Mouse (Mus musculus): Measurements from ENCODE around the gene Tmem267. TPM values are rescaled to one million over a fixed set of nuclear protein-coding genes. Genes with fewer than 3 reads are reported as not detected.
"Not testable (repeated sequence)": the region's sequence is repeated elsewhere in the genome, so short reads cannot be mapped to it uniquely, and the experiment has no call there.

Gene Tmem267
- polyA plus RNA-seq, 2 experiments: 0.37 to 0.84 TPM

DNA sequence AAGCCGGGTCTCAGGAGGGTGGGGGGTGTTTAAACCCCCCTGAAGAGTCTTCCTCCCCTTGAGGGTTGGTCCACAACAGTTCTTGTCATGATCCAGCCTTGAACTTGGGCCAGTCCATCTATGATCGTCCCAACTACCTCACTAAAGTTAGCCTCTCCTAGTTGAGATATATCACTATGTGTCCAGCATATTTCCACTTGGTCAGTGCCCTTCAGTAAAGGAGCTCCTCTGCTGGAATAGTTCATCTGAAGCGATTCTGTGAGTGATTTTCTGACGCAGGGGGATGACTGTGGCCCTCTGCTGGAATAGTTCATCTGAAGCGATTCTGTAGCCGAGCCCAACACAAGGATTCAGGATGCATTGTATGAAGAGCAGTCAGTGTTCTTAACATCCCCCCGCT, 485 bp upstream of the Tmem267 start:
- Histone ChIP-seq H3K27ac (no peak overlapping the region), H3K4me3 (ENCODE audit: insufficient read depth in 1 of 2, low read depth in 2 of 2, low read length in 2 of 2) (no peak overlapping the region), H3K9ac (replicated peaks) (no peak overlapping the region), H3K4me1 (replicated peaks; ENCODE audit: control insufficient read depth in 2 of 2, insufficient read depth in 2 of 2, low read length in 1 of 2) (no peaks in the 10 kb centered on the region), H3K27me3 (ENCODE audit: control insufficient read depth, insufficient read depth, low read length) (no peaks in the 10 kb centered on the region), H3K36me3 (replicated peaks; ENCODE audit: control insufficient read depth, insufficient read depth, low read depth) (peaks cover 3% of the 10 kb centered on the region), H3K4me2 (ENCODE audit: low read depth) (no peak overlapping the region), H3K9me3 (ENCODE audit: control insufficient read depth, low read length) (no peaks in the 10 kb centered on the region)
- no peak for TF ChIP-seq EP300 (IDR thresholded peaks at IDR 0.05; ENCODE audit: low read depth)
- no peak for TF ChIP-seq CTCF (IDR thresholded peaks at IDR 0.05; ENCODE audit: low read depth)
- WGBS (ENCODE audit: insufficient replicate concordance): 54% methylated on average over 7 of the region's 7 CpGs
- no peak for DNase-seq (ENCODE audit: low read depth in 3 of 3, low spot score in 3 of 3)
- no peak for ATAC-seq (ENCODE audit: insufficient read depth)

DNA sequence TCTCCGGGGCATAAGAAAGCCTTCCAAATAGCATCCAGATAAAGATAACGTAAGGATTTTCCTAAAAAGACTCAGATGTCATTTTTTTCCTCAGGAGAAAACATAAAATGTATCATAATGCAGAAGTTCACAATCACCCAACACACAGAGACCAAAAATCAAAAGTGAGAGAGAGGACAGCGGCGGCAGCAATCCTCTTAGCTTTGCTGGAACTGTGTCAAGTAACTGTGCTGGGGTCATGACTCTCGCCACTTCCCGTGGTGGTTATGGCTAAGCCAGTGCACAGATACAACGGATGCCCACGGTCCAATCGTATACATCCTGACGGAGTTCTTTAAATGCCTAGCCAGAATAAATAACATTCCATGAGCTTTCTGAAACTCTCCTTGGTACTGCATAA, 4.2 kb downstream of the Tmem267 start:
- not testable (repeated sequence) for ATAC-seq (ENCODE audit: insufficient read depth); H3K36me3 ChIP-seq (replicated peaks; ENCODE audit: control insufficient read depth, insufficient read depth, low read depth); DNase-seq (ENCODE audit: low read depth in 3 of 3, low spot score in 3 of 3); H3K9ac ChIP-seq (replicated peaks); H3K27me3 ChIP-seq (ENCODE audit: control insufficient read depth, insufficient read depth, low read length); H3K9me3 ChIP-seq (ENCODE audit: control insufficient read depth, low read length); H3K27ac ChIP-seq; H3K4me1 ChIP-seq (replicated peaks; ENCODE audit: control insufficient read depth in 2 of 2, insufficient read depth in 2 of 2, low read length in 1 of 2); H3K4me2 ChIP-seq (ENCODE audit: low read depth); H3K4me3 ChIP-seq (ENCODE audit: insufficient read depth in 1 of 2, low read depth in 2 of 2, low read length in 2 of 2)
- WGBS (ENCODE audit: insufficient replicate concordance): 83% methylated on average over 10 of the region's 10 CpGs

DNA sequence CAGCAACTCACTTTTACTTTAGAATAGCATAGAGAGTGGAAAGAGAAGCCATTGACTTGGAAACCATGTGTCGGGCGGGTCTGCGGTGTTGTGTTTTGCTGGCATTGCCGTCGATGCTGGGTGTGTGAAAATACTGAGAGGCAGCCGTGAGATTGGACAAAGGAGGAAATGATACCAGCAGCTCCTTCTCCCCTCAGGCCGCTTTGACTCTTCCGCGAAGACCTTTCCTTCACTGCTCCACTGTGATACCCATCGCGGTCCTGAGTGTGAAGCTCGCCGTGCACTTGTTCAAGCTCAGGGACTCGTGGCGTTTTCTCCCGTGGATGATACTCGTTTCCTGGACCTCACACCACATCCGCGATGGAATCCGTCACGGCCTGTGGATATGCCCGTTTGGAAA, 7.1 kb downstream of the Tmem267 start:
- WGBS (ENCODE audit: insufficient replicate concordance): 84% methylated on average over 9 of the region's 22 CpGs
- peak; percentile 33; the same call in 1 of the 2 replicates for ATAC-seq (ENCODE audit: insufficient read depth)

DNA sequence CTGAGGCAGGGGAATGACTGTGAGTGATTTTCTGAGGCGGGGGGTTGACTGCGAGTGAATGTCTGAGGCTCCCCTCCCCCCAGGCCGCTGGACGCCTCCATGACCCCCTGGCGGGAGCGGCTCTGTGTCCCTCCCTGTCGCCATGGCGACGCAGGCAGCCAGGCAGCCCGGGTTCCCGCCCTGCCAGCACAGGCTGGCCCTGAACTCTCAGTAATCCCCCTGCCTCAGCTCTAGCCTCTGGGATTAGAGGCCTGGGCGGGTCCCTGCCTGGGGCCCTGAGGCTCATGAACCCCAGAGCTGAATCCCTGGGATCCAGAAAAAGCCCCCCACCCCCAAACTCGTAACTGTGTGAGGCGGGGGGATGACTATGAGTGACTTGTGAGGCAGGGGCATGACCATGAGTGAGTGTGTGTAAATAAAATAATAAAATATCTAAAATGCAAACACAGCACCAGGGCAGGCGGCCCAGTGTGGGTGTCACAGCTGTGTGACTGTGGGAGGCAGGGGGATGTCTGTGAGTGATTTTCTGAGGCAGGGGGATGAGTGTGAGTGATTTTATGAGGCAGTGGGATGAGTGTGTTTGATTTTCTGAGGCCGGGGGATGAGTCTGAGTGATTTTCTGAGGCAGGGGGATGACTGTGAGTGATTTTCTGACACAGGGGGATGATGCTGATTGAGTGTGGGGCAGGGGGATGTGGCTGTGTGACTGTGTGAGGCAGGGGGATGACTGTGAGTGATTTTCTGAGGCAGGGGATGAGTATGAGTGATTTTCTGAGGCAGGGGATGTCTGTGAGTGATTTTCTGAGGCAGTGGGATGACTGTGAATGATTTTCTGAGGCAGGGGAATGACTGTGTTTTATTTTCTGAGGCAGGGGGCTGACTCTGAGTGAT, 108.7 kb downstream of the Tmem267 start:
- ATAC-seq (ENCODE audit: insufficient read depth) (peak; percentile 71), DNase-seq (ENCODE audit: low read depth in 3 of 3, low spot score in 3 of 3) (peak in 1 of 3 experiments; percentile 54)
- not testable (repeated sequence) for H3K36me3 ChIP-seq (replicated peaks; ENCODE audit: control insufficient read depth, insufficient read depth, low read depth); H3K4me2 ChIP-seq (ENCODE audit: low read depth); H3K27me3 ChIP-seq (ENCODE audit: control insufficient read depth, insufficient read depth, low read length); H3K9me3 ChIP-seq (ENCODE audit: control insufficient read depth, low read length); H3K9ac ChIP-seq (replicated peaks); H3K4me1 ChIP-seq (replicated peaks; ENCODE audit: control insufficient read depth in 2 of 2, insufficient read depth in 2 of 2, low read length in 1 of 2); H3K4me3 ChIP-seq (ENCODE audit: insufficient read depth in 1 of 2, low read depth in 2 of 2, low read length in 2 of 2); H3K27ac ChIP-seq
- WGBS (ENCODE audit: insufficient replicate concordance): 62% methylated on average over 14 of the region's 16 CpGs

More for the DNA sequence above, 7.1 kb downstream of the Tmem267 start:
- not testable (repeated sequence) for H3K4me2 ChIP-seq (ENCODE audit: low read depth); H3K4me1 ChIP-seq (replicated peaks; ENCODE audit: control insufficient read depth in 2 of 2, insufficient read depth in 2 of 2, low read length in 1 of 2); DNase-seq (ENCODE audit: low read depth in 3 of 3, low spot score in 3 of 3); H3K27ac ChIP-seq; H3K36me3 ChIP-seq (replicated peaks; ENCODE audit: control insufficient read depth, insufficient read depth, low read depth); H3K9ac ChIP-seq (replicated peaks); H3K27me3 ChIP-seq (ENCODE audit: control insufficient read depth, insufficient read depth, low read length); H3K4me3 ChIP-seq (ENCODE audit: insufficient read depth in 1 of 2, low read depth in 2 of 2, low read length in 2 of 2); H3K9me3 ChIP-seq (ENCODE audit: control insufficient read depth, low read length)

DNA sequence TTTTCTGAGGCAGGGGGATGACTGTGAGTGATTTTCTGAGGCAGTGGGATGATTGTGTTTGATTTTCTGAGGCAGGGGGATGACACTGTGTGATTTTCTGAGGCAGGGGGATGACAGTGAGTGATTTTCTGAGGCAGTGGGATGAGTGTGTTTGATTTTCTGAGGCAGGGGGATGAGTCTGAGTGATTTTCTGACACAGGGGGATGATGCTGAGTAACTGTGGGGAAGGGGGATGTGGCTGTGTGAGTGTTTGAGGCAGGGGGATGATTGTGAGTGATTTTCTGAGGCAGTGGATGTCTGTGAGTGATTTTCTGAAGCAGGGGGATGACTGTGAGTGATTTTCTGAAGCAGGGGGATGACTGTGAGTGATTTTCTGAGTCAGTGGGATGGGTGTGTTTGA, 110.6 kb downstream of the Tmem267 start:
- not testable (repeated sequence) for H3K4me3 ChIP-seq (ENCODE audit: insufficient read depth in 1 of 2, low read depth in 2 of 2, low read length in 2 of 2); H3K9ac ChIP-seq (replicated peaks); H3K27ac ChIP-seq; H3K9me3 ChIP-seq (ENCODE audit: control insufficient read depth, low read length); H3K27me3 ChIP-seq (ENCODE audit: control insufficient read depth, insufficient read depth, low read length); ATAC-seq (ENCODE audit: insufficient read depth); H3K4me2 ChIP-seq (ENCODE audit: low read depth); H3K4me1 ChIP-seq (replicated peaks; ENCODE audit: control insufficient read depth in 2 of 2, insufficient read depth in 2 of 2, low read length in 1 of 2); H3K36me3 ChIP-seq (replicated peaks; ENCODE audit: control insufficient read depth, insufficient read depth, low read depth)
- peak in 1 of 3 experiments; percentile 63 for DNase-seq (ENCODE audit: low read depth in 3 of 3, low spot score in 3 of 3)

DNA sequence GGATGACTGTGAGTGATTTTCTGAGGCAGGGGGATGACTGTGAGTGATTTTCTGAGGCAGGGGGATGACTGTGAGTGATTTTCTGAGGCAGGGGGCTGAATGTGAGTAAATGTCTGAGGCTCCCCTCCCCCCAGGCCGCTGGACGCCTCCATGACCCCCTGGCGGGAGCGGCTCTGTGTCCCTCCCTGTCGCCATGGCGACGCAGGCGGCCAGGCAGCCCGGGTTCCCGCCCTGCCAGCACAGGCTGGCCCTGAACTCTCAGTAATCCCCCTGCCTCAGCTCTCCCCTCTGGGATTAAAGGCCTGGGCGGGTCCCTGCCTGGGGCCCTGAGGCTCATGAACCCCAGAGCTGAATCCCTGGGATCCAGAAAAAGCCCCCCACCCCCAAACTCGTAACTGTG, 111.2 kb downstream of the Tmem267 start:
- not testable (repeated sequence) for H3K27me3 ChIP-seq (ENCODE audit: control insufficient read depth, insufficient read depth, low read length); H3K27ac ChIP-seq; H3K4me1 ChIP-seq (replicated peaks; ENCODE audit: control insufficient read depth in 2 of 2, insufficient read depth in 2 of 2, low read length in 1 of 2); ATAC-seq (ENCODE audit: insufficient read depth); H3K4me3 ChIP-seq (ENCODE audit: insufficient read depth in 1 of 2, low read depth in 2 of 2, low read length in 2 of 2); H3K36me3 ChIP-seq (replicated peaks; ENCODE audit: control insufficient read depth, insufficient read depth, low read depth); H3K9me3 ChIP-seq (ENCODE audit: control insufficient read depth, low read length); H3K4me2 ChIP-seq (ENCODE audit: low read depth); H3K9ac ChIP-seq (replicated peaks); DNase-seq (ENCODE audit: low read depth in 3 of 3, low spot score in 3 of 3)
- WGBS (ENCODE audit: insufficient replicate concordance): 63% methylated on average over 10 of the region's 12 CpGs

DNA sequence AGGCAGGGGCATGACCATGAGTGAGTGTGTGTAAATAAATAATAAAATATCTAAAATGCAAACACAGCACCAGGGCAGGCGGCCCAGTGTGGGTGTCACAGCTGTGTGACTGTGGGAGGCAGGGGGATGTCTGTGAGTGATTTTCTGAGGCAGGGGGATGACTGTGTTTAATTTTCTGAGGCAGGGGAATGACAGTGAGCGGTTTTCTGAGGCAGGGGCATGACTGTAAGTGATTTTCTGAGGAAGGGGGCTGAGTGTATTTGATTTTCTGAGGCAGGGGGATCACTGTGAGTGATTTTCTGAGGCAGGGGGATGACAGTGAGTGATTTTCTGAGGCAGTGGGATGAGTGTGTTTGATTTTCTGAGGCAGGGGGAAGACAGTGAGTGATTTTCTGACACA, 111.7 kb downstream of the Tmem267 start:
- DNase-seq (ENCODE audit: low read depth in 3 of 3, low spot score in 3 of 3); H3K4me3 ChIP-seq (ENCODE audit: insufficient read depth in 1 of 2, low read depth in 2 of 2, low read length in 2 of 2); H3K4me2 ChIP-seq (ENCODE audit: low read depth); H3K36me3 ChIP-seq (replicated peaks; ENCODE audit: control insufficient read depth, insufficient read depth, low read depth); H3K9ac ChIP-seq (replicated peaks); H3K27me3 ChIP-seq (ENCODE audit: control insufficient read depth, insufficient read depth, low read length); H3K4me1 ChIP-seq (replicated peaks; ENCODE audit: control insufficient read depth in 2 of 2, insufficient read depth in 2 of 2, low read length in 1 of 2); H3K27ac ChIP-seq; ATAC-seq (ENCODE audit: insufficient read depth); H3K9me3 ChIP-seq (ENCODE audit: control insufficient read depth, low read length): not testable (repeated sequence)
- WGBS (ENCODE audit: insufficient replicate concordance): 59% methylated on average over 2 of the region's 2 CpGs

DNA sequence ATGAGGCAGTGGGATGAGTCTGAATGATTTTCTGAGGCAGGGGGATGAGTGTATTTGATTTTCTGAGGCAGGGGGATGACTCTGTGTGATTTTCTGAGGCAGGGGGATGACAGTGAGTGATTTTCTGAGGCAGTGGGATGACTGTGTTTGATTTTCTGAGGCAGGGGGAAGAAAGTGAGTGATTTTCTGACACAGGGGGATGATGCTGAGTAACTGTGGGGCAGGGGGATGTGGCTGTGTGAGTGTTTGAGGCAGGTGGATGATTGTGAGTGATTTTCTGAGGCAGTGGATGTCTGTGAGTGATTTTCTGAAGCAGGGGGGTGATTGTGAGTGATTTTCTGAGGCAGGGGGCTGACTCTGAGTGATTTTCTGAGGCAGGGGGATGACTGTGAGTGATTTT, 112.3 kb downstream of the Tmem267 start:
- not testable (repeated sequence) for H3K4me3 ChIP-seq (ENCODE audit: insufficient read depth in 1 of 2, low read depth in 2 of 2, low read length in 2 of 2); H3K36me3 ChIP-seq (replicated peaks; ENCODE audit: control insufficient read depth, insufficient read depth, low read depth); ATAC-seq (ENCODE audit: insufficient read depth)

More for the DNA sequence above, 112.3 kb downstream of the Tmem267 start:
- H3K27ac ChIP-seq; H3K9me3 ChIP-seq (ENCODE audit: control insufficient read depth, low read length); H3K27me3 ChIP-seq (ENCODE audit: control insufficient read depth, insufficient read depth, low read length); H3K9ac ChIP-seq (replicated peaks); H3K4me1 ChIP-seq (replicated peaks; ENCODE audit: control insufficient read depth in 2 of 2, insufficient read depth in 2 of 2, low read length in 1 of 2); H3K4me2 ChIP-seq (ENCODE audit: low read depth): not testable (repeated sequence)
- DNase-seq (ENCODE audit: low read depth in 3 of 3, low spot score in 3 of 3): peak in 1 of 3 experiments; percentile 72
